Mouse (Mus musculus): ENCODE results near the gene Znrf3.

Znrf3 gene

GRCm38 (mm10) chr11:5390969-5391831, 53.4 kb downstream of the Znrf3 start:
- DNase-seq, result no peak

- no peak for DNase-seq
Observed at GRCm38 (mm10) chr11:5382652-5383051, 62.0 kb downstream of the Znrf3 start.

- DNase-seq, result no peak
Observed at GRCm38 (mm10) chr11:5381226-5381625, 63.4 kb downstream of the Znrf3 start.

- no peak for DNase-seq
Observed at GRCm38 (mm10) chr11:5380275-5380674, 64.4 kb downstream of the Znrf3 start.

- no peak for DNase-seq
Observed at GRCm38 (mm10) chr11:5369176-5369575, 75.5 kb downstream of the Znrf3 start.

GRCm38 (mm10) chr11:5368492-5368891, 76.2 kb downstream of the Znrf3 start:
- DNase-seq, result peak in 1 of 2 experiments; percentile 24

- no peak for DNase-seq
Observed at GRCm38 (mm10) chr11:5355266-5355764, 89.3 kb downstream of the Znrf3 start.

GRCm38 (mm10) chr11:5354753-5355152, 89.9 kb downstream of the Znrf3 start:
- DNase-seq, result no peak

GRCm38 (mm10) chr11:5353032-5353431, 91.6 kb downstream of the Znrf3 start:
- DNase-seq, result no peak

- no peak for DNase-seq
Observed at GRCm38 (mm10) chr11:5349483-5349882, 95.2 kb downstream of the Znrf3 start.

- peak; percentile 24 to 52 for DNase-seq
Observed at GRCm38 (mm10) chr11:5346845-5347640, 97.6 kb downstream of the Znrf3 start.

GRCm38 (mm10) chr11:5343748-5344147, 100.9 kb downstream of the Znrf3 start:
- DNase-seq, result no peak

GRCm38 (mm10) chr11:5339732-5340131, 104.9 kb downstream of the Znrf3 start:
- DNase-seq, result no peak

- no peak for DNase-seq
Observed at GRCm38 (mm10) chr11:5336852-5337251, 107.8 kb downstream of the Znrf3 start.

- DNase-seq, result no peak
Observed at GRCm38 (mm10) chr11:5336269-5336668, 108.4 kb downstream of the Znrf3 start.

GRCm38 (mm10) chr11:5330851-5331250, 113.8 kb downstream of the Znrf3 start:
- DNase-seq, result no peak

- DNase-seq, result no peak
Observed at GRCm38 (mm10) chr11:5327693-5328092, 117.0 kb downstream of the Znrf3 start.

- no peak for DNase-seq
Observed at GRCm38 (mm10) chr11:5326252-5326651, 118.4 kb downstream of the Znrf3 start.

- DNase-seq, result no peak
Observed at GRCm38 (mm10) chr11:5325217-5325616, 119.4 kb downstream of the Znrf3 start.

GRCm38 (mm10) chr11:5324296-5324695, 120.4 kb downstream of the Znrf3 start:
- no peak for DNase-seq

GRCm38 (mm10) chr11:5321687-5322086, 123.0 kb downstream of the Znrf3 start:
- DNase-seq, result no peak

- peak; percentile 49 to 54 for DNase-seq
Observed at GRCm38 (mm10) chr11:5318976-5319375, 125.7 kb downstream of the Znrf3 start.

- no peak for DNase-seq
Observed at GRCm38 (mm10) chr11:5318035-5318775, 126.4 kb downstream of the Znrf3 start.

All from kidney, postnatal 36 days (tissue).